Mouse (Mus musculus): Measurements from ENCODE around the gene Nudt16l1.

DNA sequence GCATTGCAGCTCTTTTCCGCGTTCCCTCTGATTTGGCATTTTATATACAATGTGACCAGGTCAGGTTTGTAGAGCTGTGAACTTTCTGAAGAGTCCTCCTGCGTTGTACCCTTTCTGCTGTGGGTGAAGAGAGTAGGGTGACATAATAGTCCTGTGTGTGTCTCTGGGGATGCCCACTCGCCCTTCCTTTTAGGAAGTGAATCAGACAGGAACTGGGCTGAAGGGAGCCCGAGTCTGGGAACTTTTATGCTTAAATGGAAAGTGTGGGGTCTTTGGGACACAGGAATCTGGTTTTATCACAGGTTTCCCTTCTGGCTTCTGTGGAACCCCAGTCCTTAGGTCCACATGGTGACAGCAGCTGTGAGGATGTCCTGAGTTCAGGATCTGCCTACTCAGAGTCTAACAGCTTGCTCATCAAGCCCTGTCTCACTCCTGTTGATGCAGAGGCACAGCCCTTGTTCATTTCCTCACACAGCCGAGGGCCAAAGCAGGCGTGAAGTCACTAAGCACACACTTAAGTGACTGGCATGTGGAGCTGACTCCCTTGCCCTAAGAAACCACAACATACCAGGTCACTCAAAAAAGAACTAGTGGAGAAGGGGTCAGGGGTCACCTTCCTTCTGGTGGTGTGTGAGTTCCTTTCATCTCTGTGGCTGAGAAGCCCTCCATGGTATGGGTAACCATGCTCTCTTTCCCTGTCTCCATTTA, 44.2 kb upstream of the Nudt16l1 start:
- TF ChIP-seq CTCF (IDR thresholded peaks at IDR 0.05; ENCODE audit: extremely low read depth, insufficient read depth, insufficient read length, insufficient replicate concordance) (no peak), POLR2A (IDR thresholded peaks at IDR 0.05; ENCODE audit: low read depth, low read length) (no peak)

All from spleen, adult 2 months (tissue).